In the genomic region with DNA sequence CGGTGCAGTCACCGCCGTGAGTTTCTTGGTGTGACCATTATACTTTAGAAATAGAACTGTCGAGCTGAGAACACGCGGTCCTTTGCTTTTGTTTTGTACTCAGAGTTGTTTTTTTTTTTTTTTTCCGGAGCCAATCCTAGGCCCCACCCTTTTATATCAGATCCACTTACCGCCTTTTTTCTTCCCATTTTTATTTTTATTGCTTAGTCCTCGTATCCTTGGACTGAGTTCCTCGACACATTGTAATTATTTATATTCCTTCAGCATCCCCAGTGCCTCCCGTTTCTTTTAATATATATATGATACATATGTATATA, we compare ENCODE assay signal across 8 mouse cellular contexts. TPM values are rescaled to one million over a fixed set of nuclear protein-coding genes. Genes with fewer than 3 reads are reported as not detected.
DNase-seq lines count a peak whose midpoint lies in the region; ATAC-seq and TF ChIP-seq lines count a peak whose summit lies in the region.

No protein-coding gene starts in this region.

- H3K27me3 ChIP-seq in lung, embryonic 15.5 days, result no peaks in the 10 kb centered on the region
- no peaks in the 10 kb centered on the region for H3K27me3 ChIP-seq in limb, embryonic 15.5 days
- no peaks in the 10 kb centered on the region for H3K27me3 ChIP-seq in small intestine, adult 2 months (ENCODE audit: control insufficient read depth, insufficient read depth, low read length)

- 0% methylated on average over 11 of the region's 11 CpGs for WGBS in lung, embryonic 15.5 days
- 0% methylated on average over 11 of the region's 11 CpGs for WGBS in limb, embryonic 15.5 days
- under 1% methylated on average over 11 of the region's 11 CpGs for WGBS in small intestine, adult 2 months

- H3K27ac ChIP-seq in lung, embryonic 15.5 days, result peak overlapping the region; percentile 46
- peak overlapping the region; percentile 77 for H3K27ac ChIP-seq in limb, embryonic 15.5 days
- peak overlapping the region; percentile 94 for H3K27ac ChIP-seq in small intestine, adult 2 months (ENCODE audit: insufficient read depth, low read depth, low read length)

- ATAC-seq in lung, embryonic 15.5 days (ENCODE audit: borderline replicate concordance, extremely low read depth, low FRiP score, low TSS enrichment), result no peak
- peak; percentile 63 for ATAC-seq in erythroid progenitor cell, adult 5-6 weeks (replicated peaks; ENCODE audit: low FRiP score, poor library complexity, severe bottlenecking)
- no peak; the same call in 1 of the 2 replicates for ATAC-seq in limb, embryonic 15.5 days (ENCODE audit: insufficient number of reproducible peaks, low FRiP score, low TSS enrichment, low read depth)
- no peak for ATAC-seq in cerebellum, adult (ENCODE audit: insufficient number of reproducible peaks, low FRiP score, low TSS enrichment)

- no peak for DNase-seq in lung, postnatal 36 days
- no peak for DNase-seq in urinary bladder, postnatal 4 days (ENCODE audit: low spot score in 2 of 2)
- DNase-seq in right cerebral cortex, postnatal 25 days, result no peak

- peak overlapping the region; percentile 54 for H3K4me3 ChIP-seq in lung, embryonic 15.5 days
- peak overlapping the region; percentile 54 for H3K4me3 ChIP-seq in limb, embryonic 15.5 days
- peak overlapping the region; percentile 91 for H3K4me3 ChIP-seq in small intestine, adult 2 months (ENCODE audit: low read depth, low read length)

- H3K9ac ChIP-seq in lung, embryonic 15.5 days, result peak overlapping the region; percentile 63
- H3K9ac ChIP-seq in limb, embryonic 15.5 days, result peak overlapping the region; percentile 34; the same call in 1 of the 2 replicates

- H3K4me1 ChIP-seq in lung, embryonic 15.5 days, result peaks cover 18% of the 10 kb centered on the region
- peaks cover 11% of the 10 kb centered on the region for H3K4me1 ChIP-seq in limb, embryonic 15.5 days
- H3K4me1 ChIP-seq in small intestine, adult 2 months (ENCODE audit: control insufficient read depth, insufficient read depth, insufficient read length, low read length), result peaks cover 8% of the 10 kb centered on the region; the same call in 1 of the 2 replicates

- no peak for TF ChIP-seq POLR2A in small intestine, adult 2 months (IDR thresholded peaks at IDR 0.05; ENCODE audit: low read depth, low read length)

- no peaks in the 10 kb centered on the region for H3K9me3 ChIP-seq in lung, embryonic 15.5 days
- no peaks in the 10 kb centered on the region for H3K9me3 ChIP-seq in limb, embryonic 15.5 days

- peak overlapping the region; percentile 84 for H3K4me2 ChIP-seq in lung, embryonic 15.5 days
- peak overlapping the region; percentile 68 for H3K4me2 ChIP-seq in limb, embryonic 15.5 days

- TF ChIP-seq CTCF in small intestine, adult 2 months (IDR thresholded peaks at IDR 0.05; ENCODE audit: extremely low read depth, insufficient read length, insufficient replicate concordance, low read depth, low read length), result no peak

- H3K36me3 ChIP-seq in lung, embryonic 15.5 days, result no peaks in the 10 kb centered on the region
- no peaks in the 10 kb centered on the region for H3K36me3 ChIP-seq in limb, embryonic 15.5 days
- H3K36me3 ChIP-seq in small intestine, adult 2 months (ENCODE audit: control insufficient read depth, insufficient read depth, low read length), result no peaks in the 10 kb centered on the region

RNA-seq across cellular contexts. Expression of a gene that starts 0.3 kb away (rescaled TPM):
- 48.2 and 55.3 TPM in 2 replicates for polyA plus RNA-seq in lung, embryonic 15.5 days (2015; fragmentation: Nextera tagmentation; extraction: Ambion mirVana)
- 4.7 and 12.6 TPM in 2 replicates for total RNA-seq in erythroid progenitor cell, adult 5-6 weeks (2015; ENCODE audit: low replicate concordance)
- 14.2 and 33.2 TPM in 2 replicates for total RNA-seq in erythroid progenitor cell, adult 5-6 weeks (2017; ENCODE audit: low replicate concordance)
- 46.6 and 49.1 TPM in 2 replicates for polyA plus RNA-seq in limb, embryonic 15.5 days (2015; fragmentation: Nextera tagmentation; extraction: Ambion mirVana)
- 2.4 and 4.1 TPM in 2 replicates for polyA plus RNA-seq in small intestine, adult 2 months (2012; rRNA removed)

RNA-seq across cellular contexts. Expression of a gene that starts 33.0 kb away (rescaled TPM):
- polyA plus RNA-seq in lung, embryonic 15.5 days (2015; fragmentation: Nextera tagmentation; extraction: Ambion mirVana), result not detected in 2 replicates
- not detected in 2 replicates for total RNA-seq in erythroid progenitor cell, adult 5-6 weeks (2015; ENCODE audit: low replicate concordance)
- not detected in 2 replicates for total RNA-seq in erythroid progenitor cell, adult 5-6 weeks (2017; ENCODE audit: low replicate concordance)
- not detected in 2 replicates for polyA plus RNA-seq in limb, embryonic 15.5 days (2015; fragmentation: Nextera tagmentation; extraction: Ambion mirVana)
- polyA plus RNA-seq in small intestine, adult 2 months (2012; rRNA removed), result 0.04 TPM in 1 of 2 replicates, not detected in the other

RNA-seq across cellular contexts. Expression of a gene that starts 42.0 kb away (rescaled TPM):
- polyA plus RNA-seq in lung, embryonic 15.5 days (2015; fragmentation: Nextera tagmentation; extraction: Ambion mirVana), result 57.2 and 63.8 TPM in 2 replicates
- total RNA-seq in erythroid progenitor cell, adult 5-6 weeks (2015; ENCODE audit: low replicate concordance), result 1.3 and 6.1 TPM in 2 replicates
- total RNA-seq in erythroid progenitor cell, adult 5-6 weeks (2017; ENCODE audit: low replicate concordance), result 1.4 TPM in 1 of 2 replicates, not detected in the other
- 50.9 and 54.2 TPM in 2 replicates for polyA plus RNA-seq in limb, embryonic 15.5 days (2015; fragmentation: Nextera tagmentation; extraction: Ambion mirVana)
- 1.9 and 3.1 TPM in 2 replicates for polyA plus RNA-seq in small intestine, adult 2 months (2012; rRNA removed)

Comparison
In these comparisons a context has a peak if more than half of its experiments do, and no peak if none do; other contexts are left out.
1. RNA of a gene that starts 42.0 kb away (polyA plus RNA-seq): 57.2 to 63.8 TPM in lung, embryonic 15.5 days and 50.9 to 54.2 TPM in limb, embryonic 15.5 days; 1.9 to 3.1 TPM in small intestine, adult 2 months; every median in the first group is over 10 times any median in the second.
2. Peak in every context shown above with its lines, with median percentiles within 50 percentile points of each other: H3K27ac ChIP-seq and H3K4me3 ChIP-seq.